ENCODE assay signal across 13 mouse cellular contexts in the genomic region with DNA sequence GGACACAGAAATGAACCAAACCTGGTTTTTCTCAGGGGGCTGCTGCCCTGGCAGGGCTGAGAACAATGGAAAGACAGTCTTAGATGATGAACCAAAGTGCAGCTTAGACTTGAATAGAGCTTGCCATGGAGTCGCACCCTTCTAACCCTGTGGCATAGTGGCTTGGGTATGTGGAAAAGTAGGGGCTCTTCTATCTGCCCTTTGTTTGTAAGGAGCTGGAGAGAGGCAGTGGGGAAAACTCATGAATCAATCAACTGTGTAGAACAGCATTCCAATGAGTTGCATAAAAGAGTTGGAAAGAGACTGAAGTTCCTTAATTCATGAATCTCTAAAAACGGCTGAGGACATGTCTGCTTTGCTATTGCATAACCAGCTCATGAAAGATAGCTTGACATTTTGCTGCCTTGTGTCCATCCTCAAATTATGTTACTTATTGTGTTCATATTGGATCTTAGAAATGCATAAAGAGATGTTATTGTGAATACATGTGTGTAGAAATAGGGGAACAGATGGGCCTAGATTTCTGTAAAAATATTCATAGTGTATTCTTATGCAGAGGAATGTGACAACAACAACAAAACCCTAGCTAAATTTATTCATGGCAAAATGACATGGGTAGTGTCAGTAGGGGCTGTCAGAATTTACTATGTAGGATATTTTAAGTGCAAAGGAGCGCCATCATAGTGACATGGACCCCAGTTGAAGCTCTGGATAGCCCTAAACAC.
"Had no signal": no experiment of that assay in that cellular context is flagged by ENCODE, and none has a peak within 500 bp of the region (broad histone marks: within the 10 kb centered on the region; RNA-seq: fewer than 3 reads in every experiment).

No protein-coding gene starts in this region.

- H3K36me3 ChIP-seq: kidney, embryonic 15.5 days; limb, embryonic 15.5 days; midbrain, embryonic 10.5 days; midbrain, embryonic 15.5 days; stomach, embryonic 15.5 days had no signal

- H3K4me2 ChIP-seq: kidney, embryonic 15.5 days; limb, embryonic 15.5 days; midbrain, embryonic 15.5 days; stomach, embryonic 15.5 days had no signal

- H3K27ac ChIP-seq: kidney, embryonic 15.5 days; limb, embryonic 15.5 days; liver, embryonic 14.5 days; midbrain, embryonic 10.5 days; midbrain, embryonic 15.5 days; stomach, embryonic 15.5 days had no signal

- H3K4me1 ChIP-seq: kidney, embryonic 15.5 days; limb, embryonic 15.5 days; midbrain, embryonic 15.5 days; stomach, embryonic 15.5 days had no signal

- H3K27me3 ChIP-seq: kidney, embryonic 15.5 days; limb, embryonic 15.5 days; midbrain, embryonic 15.5 days; stomach, embryonic 15.5 days had no signal

- H3K9me3 ChIP-seq: kidney, embryonic 15.5 days; limb, embryonic 15.5 days; midbrain, embryonic 10.5 days; midbrain, embryonic 15.5 days; stomach, embryonic 15.5 days had no signal

- H3K9ac ChIP-seq: kidney, embryonic 15.5 days; limb, embryonic 15.5 days; liver, embryonic 14.5 days; midbrain, embryonic 15.5 days; stomach, embryonic 15.5 days had no signal

- ATAC-seq: midbrain, embryonic 15.5 days had no signal

- H3K4me3 ChIP-seq: kidney, embryonic 15.5 days; limb, embryonic 15.5 days; midbrain, embryonic 10.5 days; midbrain, embryonic 15.5 days; stomach, embryonic 15.5 days had no signal

- DNase-seq: kidney, adult 2 months; kidney, postnatal 14 days; layer of hippocampus, postnatal 36 days; lung, adult 18-20 months; lung, postnatal 4 days; right cerebral cortex, postnatal 14 days; thymus, postnatal 36 days had no signal
